Mouse (Mus musculus): Measurements from ENCODE around the gene Ptpn4. TPM values are rescaled to one million over a fixed set of nuclear protein-coding genes. Genes with fewer than 3 reads are reported as not detected.

Ptpn4 gene
- polyA plus RNA-seq, 1 experiment, result 1.6 TPM

DNA sequence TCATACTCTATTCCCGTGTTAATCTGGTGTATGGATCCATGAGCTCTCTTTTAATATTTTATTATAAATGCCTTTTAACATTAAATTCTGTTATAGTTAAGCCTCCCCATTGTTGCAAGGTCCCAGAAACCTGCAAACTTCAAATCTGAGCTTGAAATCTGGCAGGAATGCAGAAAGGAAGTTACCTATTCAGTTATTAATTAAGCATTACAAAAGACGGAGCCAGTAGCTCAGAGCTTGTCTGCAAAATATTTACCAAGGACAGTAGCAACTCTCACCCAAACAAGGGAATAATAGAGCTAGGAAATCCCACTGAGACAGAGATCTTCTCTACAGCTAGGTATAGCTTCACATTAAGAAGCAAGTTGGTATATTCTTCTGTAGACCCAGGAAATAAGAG is 106.2 kb downstream of the Ptpn4 start:
- TF ChIP-seq FLI1 (IDR thresholded peaks at IDR 0.05; ENCODE audit: low read length) (no peak), GATA1 (IDR thresholded peaks at IDR 0.05; ENCODE audit: borderline replicate concordance, low read length) (no peak)
- no peaks in the 10 kb centered on the region for H3K27me3 ChIP-seq (replicated peaks)
- H3K36me3 ChIP-seq (replicated peaks; ENCODE audit: low read length), result no peaks in the 10 kb centered on the region
- no peaks in the 10 kb centered on the region; the same call in 1 of the 2 replicates for H3K4me1 ChIP-seq
- no peaks in the 10 kb centered on the region for H3K9me3 ChIP-seq
- no peak overlapping the region for H3K4me3 ChIP-seq (replicated peaks)

DNA sequence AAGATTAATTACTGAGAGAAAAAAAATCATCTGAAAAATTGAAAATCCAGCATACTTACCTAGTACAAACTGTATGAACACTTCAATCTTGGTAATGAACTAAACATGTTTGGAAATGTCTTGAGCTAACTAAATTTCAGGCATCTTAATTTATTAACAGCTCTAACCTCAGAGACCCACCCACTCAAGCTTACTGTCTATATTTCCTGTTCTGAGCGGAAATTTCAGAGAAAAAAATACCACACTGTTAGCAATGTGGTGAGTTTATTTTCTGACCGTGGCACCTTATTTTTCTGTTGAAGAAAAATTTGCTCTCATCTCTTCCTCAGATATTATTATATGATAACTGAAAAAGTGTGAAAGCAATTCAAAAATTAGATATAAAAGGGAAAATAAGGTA is 124.4 kb downstream of the Ptpn4 start:
- TF ChIP-seq FLI1 (IDR thresholded peaks at IDR 0.05; ENCODE audit: low read length) (no peak), GATA1 (IDR thresholded peaks at IDR 0.05; ENCODE audit: borderline replicate concordance, low read length) (no peak)
- Histone ChIP-seq H3K27me3 (replicated peaks) (no peaks in the 10 kb centered on the region), H3K4me1 (peaks cover 3% of the 10 kb centered on the region; the same call in 1 of the 2 replicates), H3K36me3 (replicated peaks; ENCODE audit: low read length) (no peaks in the 10 kb centered on the region), H3K9me3 (no peaks in the 10 kb centered on the region), H3K4me3 (replicated peaks) (no peak overlapping the region)

DNA sequence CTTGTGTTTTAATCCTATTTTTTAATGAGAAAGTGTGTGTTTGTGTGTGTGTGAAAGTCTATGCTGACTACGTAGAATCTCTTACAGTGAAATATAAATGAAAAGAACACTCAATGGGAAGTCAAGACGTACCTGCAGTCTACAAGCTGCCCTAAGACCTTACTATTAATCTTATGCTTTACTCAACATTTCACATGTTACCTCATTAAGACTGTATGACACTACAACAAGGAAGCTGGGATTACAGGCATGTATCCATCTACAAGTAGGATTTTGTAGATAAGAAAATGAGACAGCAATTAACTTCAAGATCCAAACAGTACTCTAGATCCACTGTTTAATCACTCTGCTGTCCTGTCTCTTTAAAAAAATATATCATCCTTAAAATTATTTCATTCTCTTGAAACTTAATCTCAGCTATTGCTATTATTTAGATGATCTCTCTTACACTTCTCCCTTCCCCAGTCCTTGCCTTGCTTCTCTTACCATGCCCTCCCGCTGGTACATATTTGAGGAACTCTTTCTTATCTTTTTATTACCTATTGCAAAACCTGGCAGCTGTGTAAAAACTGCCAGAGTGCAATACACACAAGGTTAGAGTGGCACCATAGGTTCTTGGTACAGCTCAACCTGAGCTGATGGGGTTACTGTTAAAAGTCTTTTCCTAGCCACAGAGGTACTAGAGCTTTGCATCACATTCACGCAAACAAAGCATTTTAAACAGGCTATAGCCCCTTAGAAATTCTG is 130.8 kb downstream of the Ptpn4 start:
- no peak for TF ChIP-seq FLI1 (IDR thresholded peaks at IDR 0.05; ENCODE audit: low read length)
- TF ChIP-seq GATA1 (IDR thresholded peaks at IDR 0.05; ENCODE audit: borderline replicate concordance, low read length), result no peak
- no peak overlapping the region for H3K4me3 ChIP-seq (replicated peaks)
- no peaks in the 10 kb centered on the region for H3K9me3 ChIP-seq
- H3K36me3 ChIP-seq (replicated peaks; ENCODE audit: low read length), result peaks cover 12% of the 10 kb centered on the region
- H3K4me1 ChIP-seq, result no peaks in the 10 kb centered on the region
- no peaks in the 10 kb centered on the region for H3K27me3 ChIP-seq (replicated peaks)

DNA sequence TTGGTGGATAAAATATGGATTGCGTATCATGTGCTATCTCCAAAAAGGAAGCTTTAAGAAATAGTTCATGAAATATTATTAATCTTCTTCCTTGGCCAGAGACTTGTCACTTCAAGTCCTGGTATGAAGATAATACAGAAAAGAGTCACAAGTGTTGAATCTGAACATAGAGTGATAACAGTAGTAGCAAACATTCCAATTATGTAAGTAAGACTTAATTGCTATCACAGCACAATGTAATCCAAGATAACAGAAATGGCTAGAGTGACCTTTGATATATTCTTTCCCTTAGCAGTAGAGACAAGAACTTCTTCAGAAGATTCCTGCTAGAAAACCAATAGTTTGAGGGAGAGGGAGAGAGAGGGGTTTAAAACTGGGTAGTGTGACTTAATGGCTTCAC is 140.6 kb downstream of the Ptpn4 start:
- no peak overlapping the region for H3K4me3 ChIP-seq (replicated peaks)
- TF ChIP-seq FLI1 (IDR thresholded peaks at IDR 0.05; ENCODE audit: low read length) (no peak), GATA1 (IDR thresholded peaks at IDR 0.05; ENCODE audit: borderline replicate concordance, low read length) (no peak)
- peaks cover 20% of the 10 kb centered on the region for H3K36me3 ChIP-seq (replicated peaks; ENCODE audit: low read length)
- H3K4me1 ChIP-seq, result no peaks in the 10 kb centered on the region
- H3K9me3 ChIP-seq, result no peaks in the 10 kb centered on the region
- H3K27me3 ChIP-seq (replicated peaks), result no peaks in the 10 kb centered on the region

DNA sequence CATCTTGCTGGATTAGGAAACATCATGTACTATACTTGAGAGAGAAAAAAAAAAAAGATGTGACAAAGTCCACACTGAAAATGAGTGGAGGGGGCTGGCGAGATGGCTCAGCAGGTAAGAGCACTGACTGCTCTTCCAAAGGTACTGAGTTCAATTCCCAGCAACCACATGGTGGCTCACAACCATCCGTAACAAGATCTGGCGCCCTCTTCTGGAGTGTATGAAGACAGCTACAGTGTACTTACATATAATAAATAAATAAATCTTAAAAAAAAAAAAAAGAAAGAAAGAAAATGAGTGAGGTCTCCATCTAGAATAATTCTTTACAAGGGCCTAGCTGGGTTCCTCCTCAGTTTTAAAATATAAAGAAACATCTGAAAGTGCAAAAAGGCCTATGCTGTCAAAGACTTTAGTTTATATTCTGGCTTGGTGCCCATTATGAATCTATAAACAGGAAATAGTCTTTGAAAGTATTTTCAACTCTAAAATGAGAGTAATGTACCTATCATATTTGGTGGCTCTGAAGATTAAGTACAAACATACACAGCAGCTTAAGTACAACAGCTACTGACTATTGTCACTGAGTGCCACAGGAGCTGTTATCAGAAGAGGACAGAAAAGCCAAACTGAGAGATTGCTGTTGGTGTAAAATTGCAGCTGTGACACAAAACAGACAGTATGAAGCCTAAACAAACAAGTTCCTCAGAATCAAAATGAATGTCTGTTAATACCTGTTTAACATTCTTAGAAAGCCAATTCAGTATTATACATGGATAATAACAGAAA is 151.4 kb downstream of the Ptpn4 start:
- Histone ChIP-seq H3K9me3 (no peaks in the 10 kb centered on the region), H3K36me3 (replicated peaks; ENCODE audit: low read length) (peaks cover 11% of the 10 kb centered on the region), H3K4me3 (replicated peaks) (no peak overlapping the region), H3K4me1 (peaks cover 3% of the 10 kb centered on the region; the same call in 1 of the 2 replicates), H3K27me3 (replicated peaks) (no peaks in the 10 kb centered on the region)
- TF ChIP-seq GATA1 (IDR thresholded peaks at IDR 0.05; ENCODE audit: borderline replicate concordance, low read length) (no peak), FLI1 (IDR thresholded peaks at IDR 0.05; ENCODE audit: low read length) (no peak)

DNA sequence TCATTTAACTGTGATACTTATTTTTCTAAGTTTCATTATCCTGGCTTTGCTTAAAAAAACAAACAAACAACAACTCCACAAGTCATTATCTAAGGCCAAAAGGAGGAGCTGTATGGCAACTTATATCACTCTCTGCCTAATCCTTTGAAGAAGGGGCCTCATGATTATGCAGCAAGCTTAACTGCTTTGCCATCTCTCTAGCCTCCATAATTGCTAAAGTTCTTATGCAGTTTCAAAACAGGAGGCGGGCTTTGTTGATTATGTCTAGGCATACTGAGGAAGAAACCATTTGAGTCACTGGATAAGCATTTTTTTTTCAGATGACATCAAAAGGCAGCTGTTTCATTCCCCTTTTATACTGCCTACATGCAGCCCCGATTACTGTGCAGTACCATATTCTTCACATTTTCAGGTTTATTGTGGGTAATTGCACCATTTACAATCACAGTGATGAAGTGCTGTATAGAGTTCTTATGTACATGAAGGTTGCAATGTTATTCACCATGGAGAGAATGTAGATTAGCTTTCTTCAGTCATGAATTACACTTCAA is 155.7 kb downstream of the Ptpn4 start:
- Histone ChIP-seq H3K36me3 (replicated peaks; ENCODE audit: low read length) (peaks cover 18% of the 10 kb centered on the region), H3K9me3 (no peaks in the 10 kb centered on the region), H3K4me1 (peaks cover 3% of the 10 kb centered on the region; the same call in 1 of the 2 replicates), H3K27me3 (replicated peaks) (no peaks in the 10 kb centered on the region), H3K4me3 (replicated peaks) (no peak overlapping the region)
- TF ChIP-seq FLI1 (IDR thresholded peaks at IDR 0.05; ENCODE audit: low read length) (no peak), GATA1 (IDR thresholded peaks at IDR 0.05; ENCODE audit: borderline replicate concordance, low read length) (no peak)

DNA sequence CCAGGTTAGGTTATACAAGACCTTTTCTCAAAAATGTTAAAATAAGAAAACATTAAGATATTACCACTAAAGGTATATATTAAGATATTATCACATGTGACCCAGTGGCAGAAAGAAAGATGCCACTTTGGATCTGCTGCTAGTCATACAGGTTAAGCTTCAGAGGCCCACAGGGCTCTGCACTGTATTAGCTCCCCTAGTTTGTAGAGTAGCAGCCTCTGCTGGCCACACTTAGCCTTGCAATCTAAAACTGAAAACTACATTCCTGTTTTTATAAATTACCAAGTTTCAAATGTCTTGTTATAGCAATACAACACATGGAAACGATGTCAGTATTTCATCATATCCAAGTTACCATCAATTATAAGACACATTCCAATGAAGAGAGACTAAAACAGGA is 162.4 kb downstream of the Ptpn4 start:
- TF ChIP-seq FLI1 (IDR thresholded peaks at IDR 0.05; ENCODE audit: low read length), result no peak
- TF ChIP-seq GATA1 (IDR thresholded peaks at IDR 0.05; ENCODE audit: borderline replicate concordance, low read length), result no peak
- Histone ChIP-seq H3K9me3 (no peaks in the 10 kb centered on the region), H3K36me3 (replicated peaks; ENCODE audit: low read length) (peaks cover 14% of the 10 kb centered on the region), H3K27me3 (replicated peaks) (no peaks in the 10 kb centered on the region), H3K4me1 (no peaks in the 10 kb centered on the region), H3K4me3 (replicated peaks) (no peak overlapping the region)

DNA sequence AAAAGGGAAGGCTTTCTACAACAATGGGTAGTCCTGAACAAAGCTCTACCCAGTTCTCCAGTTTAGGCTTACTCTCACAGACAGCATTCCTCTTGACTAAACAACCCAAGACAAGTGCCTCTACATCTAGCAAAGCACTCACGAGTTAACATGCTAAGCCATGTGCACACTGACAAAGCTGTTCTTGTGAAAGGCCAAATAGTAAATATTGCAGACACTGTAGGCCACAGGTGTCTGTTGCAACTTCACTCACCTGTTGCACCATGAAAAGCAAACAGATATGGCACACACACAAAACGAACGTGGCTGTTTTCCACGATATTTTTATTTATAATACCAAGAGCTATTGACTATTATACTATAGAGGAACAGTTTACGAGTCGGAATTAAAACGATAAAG is 170.5 kb downstream of the Ptpn4 start:
- TF ChIP-seq FLI1 (IDR thresholded peaks at IDR 0.05; ENCODE audit: low read length) (no peak), GATA1 (IDR thresholded peaks at IDR 0.05; ENCODE audit: borderline replicate concordance, low read length) (no peak)
- no peaks in the 10 kb centered on the region for H3K9me3 ChIP-seq
- peaks cover 5% of the 10 kb centered on the region for H3K36me3 ChIP-seq (replicated peaks; ENCODE audit: low read length)
- H3K4me1 ChIP-seq, result no peaks in the 10 kb centered on the region
- H3K27me3 ChIP-seq (replicated peaks), result no peaks in the 10 kb centered on the region
- no peak overlapping the region for H3K4me3 ChIP-seq (replicated peaks)

DNA sequence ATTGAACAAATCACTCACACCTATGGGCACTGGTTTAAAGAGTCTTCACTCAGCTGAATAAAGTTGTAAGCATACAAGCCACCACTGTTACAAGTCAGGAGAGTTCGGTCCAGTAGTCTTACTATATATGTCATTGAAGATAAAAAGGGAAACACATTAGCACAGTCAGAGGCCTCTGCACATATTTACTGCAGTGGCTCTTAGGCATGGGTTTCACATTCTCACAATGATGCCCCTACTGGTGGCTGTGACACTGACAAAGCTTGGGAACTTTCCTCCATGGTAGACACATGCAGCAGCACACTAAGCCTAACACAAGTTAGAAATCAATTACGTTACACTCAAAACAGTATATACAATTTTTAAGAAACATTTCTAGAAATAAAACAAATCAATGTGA is 183.1 kb downstream of the Ptpn4 start:
- no peak overlapping the region for H3K4me3 ChIP-seq (replicated peaks)
- no peaks in the 10 kb centered on the region for H3K4me1 ChIP-seq
- H3K9me3 ChIP-seq, result no peaks in the 10 kb centered on the region
- no peaks in the 10 kb centered on the region for H3K27me3 ChIP-seq (replicated peaks)
- peaks cover 3% of the 10 kb centered on the region for H3K36me3 ChIP-seq (replicated peaks; ENCODE audit: low read length)
- TF ChIP-seq FLI1 (IDR thresholded peaks at IDR 0.05; ENCODE audit: low read length) (no peak), GATA1 (IDR thresholded peaks at IDR 0.05; ENCODE audit: borderline replicate concordance, low read length) (no peak)

DNA sequence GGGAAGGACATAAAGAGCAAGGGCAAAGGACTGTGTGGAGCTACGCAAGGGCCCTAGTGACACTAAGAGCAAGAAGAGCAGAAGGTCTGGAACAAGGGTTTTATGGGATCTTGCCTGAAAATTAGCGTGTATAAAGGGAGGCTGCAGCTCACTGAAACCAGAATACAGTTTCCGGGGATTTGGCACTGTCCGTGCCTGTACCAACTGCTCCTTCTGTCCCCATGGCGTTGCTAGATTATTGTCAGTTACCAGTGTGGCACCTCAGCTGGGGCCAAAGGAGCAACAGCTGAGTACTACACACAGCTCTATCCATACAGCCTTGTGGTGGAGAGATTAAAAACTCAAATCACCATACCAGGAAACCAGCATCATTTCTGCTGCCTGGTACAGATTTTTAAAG is 187.0 kb downstream of the Ptpn4 start:
- peaks cover 11% of the 10 kb centered on the region for H3K4me1 ChIP-seq
- TF ChIP-seq FLI1 (IDR thresholded peaks at IDR 0.05; ENCODE audit: low read length), result no peak
- TF ChIP-seq GATA1 (IDR thresholded peaks at IDR 0.05; ENCODE audit: borderline replicate concordance, low read length), result no peak
- no peak overlapping the region for H3K4me3 ChIP-seq (replicated peaks)
- no peaks in the 10 kb centered on the region for H3K36me3 ChIP-seq (replicated peaks; ENCODE audit: low read length)
- H3K9me3 ChIP-seq, result no peaks in the 10 kb centered on the region
- H3K27me3 ChIP-seq (replicated peaks), result peaks cover 2% of the 10 kb centered on the region

All from megakaryocyte, embryonic 14.5 days (primary cell).